Mouse (Mus musculus) embryonic fibroblast, embryonic 13.5 days (primary cell): ENCODE data around the gene Zfhx3.

Experiments
- CTCF ChIP-seq: IDR thresholded peaks from 2 replicates; pipeline ENCODE4 v1.5.1; 2011; ENCODE audit warnings: mild to moderate bottlenecking, control low read depth, low read length, moderate library complexity, borderline replicate concordance; ENCODE audit not compliant: insufficient read depth
- POLR2A ChIP-seq: IDR thresholded peaks from 2 replicates; pipeline ENCODE4 v1.6.1; 2011; ENCODE audit warnings: low read depth, mild to moderate bottlenecking, control low read depth, low read length, moderate library complexity

DNA sequence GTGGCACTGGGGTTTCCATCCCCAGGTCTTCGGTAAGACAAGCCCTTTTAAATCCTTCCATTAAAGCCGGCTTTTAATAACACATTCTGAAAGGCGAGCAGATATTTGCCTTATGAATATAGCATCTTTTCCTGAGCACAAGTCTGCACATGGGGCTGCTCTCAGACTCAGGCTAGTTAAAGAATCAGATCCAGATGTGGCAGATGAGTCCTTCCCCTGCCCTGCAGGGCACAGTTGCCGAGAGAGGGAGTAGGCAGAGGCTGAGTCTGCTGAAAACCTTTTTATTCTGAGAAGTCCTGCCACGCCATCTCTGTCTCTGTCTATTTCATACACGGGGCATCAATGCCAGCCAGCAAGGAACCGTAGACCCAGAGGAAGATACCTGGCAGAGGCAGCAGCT, 289.9 kb downstream of the Zfhx3 start:
- TF ChIP-seq CTCF, result no peak
- no peak for TF ChIP-seq POLR2A
